Mouse (Mus musculus): Measurements from ENCODE around the gene Hyal2. TPM values are rescaled to one million over a fixed set of nuclear protein-coding genes. Genes with fewer than 3 reads are reported as not detected.
A peak's percentile ranks its signal among the peaks of the same experiment; 100 is the strongest.

Gene Hyal2
- 35.6 and 39.8 TPM in 2 replicates for polyA plus RNA-seq (2012; rRNA removed)

DNA sequence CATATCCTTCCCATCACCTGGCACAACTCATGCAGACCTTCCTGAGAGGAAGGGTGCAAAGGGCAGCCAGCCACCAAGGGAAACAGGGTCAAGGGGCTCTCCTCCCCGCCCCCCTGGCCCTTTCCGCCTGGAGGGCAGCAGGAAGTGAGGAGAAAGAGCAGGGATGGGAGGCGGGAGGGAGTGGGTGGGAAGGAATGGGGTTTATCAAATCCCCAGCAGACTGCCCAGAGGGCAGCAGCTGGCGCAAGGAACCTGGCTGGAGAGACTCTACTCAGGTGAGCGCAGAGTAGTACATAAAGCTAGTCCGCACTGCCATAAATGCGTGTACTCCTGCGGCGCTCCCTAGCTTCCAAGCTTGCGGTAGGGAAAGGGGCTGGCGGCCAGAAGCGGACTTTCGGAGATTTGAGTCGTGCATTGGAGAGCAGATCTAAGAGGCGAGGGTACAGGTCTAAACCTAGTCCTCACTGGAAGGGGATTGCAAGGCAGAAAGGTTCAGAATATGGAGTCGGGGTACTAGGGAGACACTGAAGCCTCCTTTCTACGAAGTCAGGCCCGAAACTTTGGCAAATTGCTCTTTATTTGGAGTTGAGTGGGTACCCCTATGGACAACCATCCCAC lies at the start of gene Hyal2:
Gene Hyal2 (plus strand): TSS at position 244 of the 618 bp plus-strand sequence.
- TF ChIP-seq CTCF (IDR thresholded peaks at IDR 0.05; ENCODE audit: borderline replicate concordance, control insufficient read depth, extremely low read depth, insufficient read depth, low read length, poor library complexity) (no peak), POLR2A (IDR thresholded peaks at IDR 0.05; ENCODE audit: control insufficient read depth, extremely low read depth, insufficient read depth, low read length, poor library complexity) (no peak)
- Histone ChIP-seq H3K4me3 (ENCODE audit: control insufficient read depth, insufficient read depth, low read length) (peak within 1 kb of the TSS; percentile 85), H3K27ac (ENCODE audit: control insufficient read depth, insufficient read depth, low read length) (no peak within 1 kb of the TSS), H3K36me3 (ENCODE audit: control insufficient read depth, insufficient read depth, low read length) (no peaks in the 10 kb centered on the region; the same call in 1 of the 2 replicates), H3K4me1 (replicated peaks; ENCODE audit: control insufficient read depth, insufficient read depth, low read length) (peaks cover 34% of the 10 kb centered on the region), H3K27me3 (ENCODE audit: control insufficient read depth, insufficient read depth, low read length) (no peaks in the 10 kb centered on the region)
- no peak for DNase-seq
- 81% methylated on average over 18 of the region's 18 CpGs for WGBS

- Histone ChIP-seq H3K4me1 (replicated peaks; ENCODE audit: control insufficient read depth, insufficient read depth, low read length) (peaks cover 17% of the 10 kb centered on the region), H3K27ac (ENCODE audit: control insufficient read depth, insufficient read depth, low read length) (no peak overlapping the region), H3K27me3 (ENCODE audit: control insufficient read depth, insufficient read depth, low read length) (no peaks in the 10 kb centered on the region), H3K36me3 (ENCODE audit: control insufficient read depth, insufficient read depth, low read length) (no peaks in the 10 kb centered on the region), H3K4me3 (ENCODE audit: control insufficient read depth, insufficient read depth, low read length) (no peak overlapping the region)
- TF ChIP-seq POLR2A (IDR thresholded peaks at IDR 0.05; ENCODE audit: control insufficient read depth, extremely low read depth, insufficient read depth, low read length, poor library complexity) (no peak), CTCF (IDR thresholded peaks at IDR 0.05; ENCODE audit: borderline replicate concordance, control insufficient read depth, extremely low read depth, insufficient read depth, low read length, poor library complexity) (no peak)
- DNase-seq, result no peak
- 90% methylated on average over 6 of the region's 6 CpGs for WGBS
Observed at GRCm38 (mm10) chr9:107520331-107520730, 47.4 kb upstream of the Hyal2 start.

GRCm38 (mm10) chr9:107521190-107521589 lies 46.6 kb upstream of the Hyal2 start:
- Histone ChIP-seq H3K4me3 (ENCODE audit: control insufficient read depth, insufficient read depth, low read length) (no peak overlapping the region), H3K4me1 (replicated peaks; ENCODE audit: control insufficient read depth, insufficient read depth, low read length) (peaks cover 18% of the 10 kb centered on the region), H3K27ac (ENCODE audit: control insufficient read depth, insufficient read depth, low read length) (peak overlapping the region; percentile 55), H3K27me3 (ENCODE audit: control insufficient read depth, insufficient read depth, low read length) (no peaks in the 10 kb centered on the region), H3K36me3 (ENCODE audit: control insufficient read depth, insufficient read depth, low read length) (no peaks in the 10 kb centered on the region)
- DNase-seq, result peak; percentile 64
- WGBS, result 4% methylated on average over 5 of the region's 5 CpGs
- no peak for TF ChIP-seq POLR2A (IDR thresholded peaks at IDR 0.05; ENCODE audit: control insufficient read depth, extremely low read depth, insufficient read depth, low read length, poor library complexity)
- no peak for TF ChIP-seq CTCF (IDR thresholded peaks at IDR 0.05; ENCODE audit: borderline replicate concordance, control insufficient read depth, extremely low read depth, insufficient read depth, low read length, poor library complexity)

GRCm38 (mm10) chr9:107521711-107522399 lies 45.9 kb upstream of the Hyal2 start:
- peak; percentile 68 for DNase-seq

GRCm38 (mm10) chr9:107522400-107522711 lies 45.4 kb upstream of the Hyal2 start:
- TF ChIP-seq CTCF (IDR thresholded peaks at IDR 0.05; ENCODE audit: borderline replicate concordance, control insufficient read depth, extremely low read depth, insufficient read depth, low read length, poor library complexity) (no peak), POLR2A (IDR thresholded peaks at IDR 0.05; ENCODE audit: control insufficient read depth, extremely low read depth, insufficient read depth, low read length, poor library complexity) (no peak)
- no peaks in the 10 kb centered on the region for H3K36me3 ChIP-seq (ENCODE audit: control insufficient read depth, insufficient read depth, low read length)
- no peak overlapping the region for H3K4me3 ChIP-seq (ENCODE audit: control insufficient read depth, insufficient read depth, low read length)
- H3K27ac ChIP-seq (ENCODE audit: control insufficient read depth, insufficient read depth, low read length), result no peak overlapping the region
- no peak for DNase-seq
- peaks cover 24% of the 10 kb centered on the region for H3K4me1 ChIP-seq (replicated peaks; ENCODE audit: control insufficient read depth, insufficient read depth, low read length)
- 35% methylated on average over 2 of the region's 2 CpGs for WGBS
- H3K27me3 ChIP-seq (ENCODE audit: control insufficient read depth, insufficient read depth, low read length), result no peaks in the 10 kb centered on the region

More at GRCm38 (mm10) chr9:107521711-107522399, 45.9 kb upstream of the Hyal2 start:
- WGBS, result 11% methylated on average over 25 of the region's 25 CpGs
- no peaks in the 10 kb centered on the region for H3K36me3 ChIP-seq (ENCODE audit: control insufficient read depth, insufficient read depth, low read length)
- H3K27me3 ChIP-seq (ENCODE audit: control insufficient read depth, insufficient read depth, low read length), result no peaks in the 10 kb centered on the region
- H3K27ac ChIP-seq (ENCODE audit: control insufficient read depth, insufficient read depth, low read length), result peak overlapping the region; percentile 55
- H3K4me1 ChIP-seq (replicated peaks; ENCODE audit: control insufficient read depth, insufficient read depth, low read length), result peaks cover 24% of the 10 kb centered on the region
- peak overlapping the region; percentile 29 for H3K4me3 ChIP-seq (ENCODE audit: control insufficient read depth, insufficient read depth, low read length)
- TF ChIP-seq POLR2A (IDR thresholded peaks at IDR 0.05; ENCODE audit: control insufficient read depth, extremely low read depth, insufficient read depth, low read length, poor library complexity) (no peak), CTCF (IDR thresholded peaks at IDR 0.05; ENCODE audit: borderline replicate concordance, control insufficient read depth, extremely low read depth, insufficient read depth, low read length, poor library complexity) (no peak)

DNA sequence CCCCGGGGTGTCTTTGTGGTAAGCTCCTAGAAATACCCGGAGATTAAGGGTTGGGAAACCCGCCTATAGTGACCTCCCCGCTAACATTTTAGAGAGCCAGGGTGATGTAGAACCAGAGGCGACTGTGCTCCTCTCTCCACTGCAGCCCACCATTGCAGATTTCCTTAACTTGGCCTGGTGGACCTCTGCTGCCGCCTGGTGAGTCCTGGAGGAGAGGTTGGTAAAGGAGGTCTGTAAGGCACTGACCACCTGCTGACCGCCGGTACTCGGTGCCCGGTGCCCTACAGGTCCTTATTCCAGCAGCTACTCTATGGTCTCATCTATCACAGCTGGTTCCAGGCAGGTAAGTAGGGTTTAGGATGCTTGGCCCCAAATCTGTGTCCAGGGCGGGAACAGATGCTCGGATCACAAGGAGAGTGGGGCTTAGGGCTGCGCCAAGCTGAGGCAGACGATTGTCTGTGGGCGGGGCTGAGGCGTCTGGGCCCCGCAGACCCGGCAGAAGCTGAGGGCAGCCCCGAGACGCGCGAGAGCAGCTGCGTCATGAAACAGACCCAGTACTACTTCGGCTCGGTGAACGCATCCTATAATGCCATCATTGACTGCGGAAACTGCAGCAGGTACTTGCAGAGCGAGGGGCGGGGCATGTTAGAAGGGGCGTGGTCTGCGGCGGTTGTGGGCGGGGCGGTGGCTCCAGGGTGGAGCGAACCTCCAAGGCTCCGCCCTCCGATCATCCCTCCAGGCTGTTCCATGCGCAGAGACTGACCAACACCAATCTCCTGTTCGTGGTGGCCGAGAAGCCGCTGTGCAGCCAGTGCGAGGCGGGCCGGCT lies 41.3 kb upstream of the Hyal2 start:
- WGBS, result 15% methylated on average over 44 of the region's 44 CpGs
- H3K4me1 ChIP-seq (replicated peaks; ENCODE audit: control insufficient read depth, insufficient read depth, low read length), result peaks cover 16% of the 10 kb centered on the region
- no peaks in the 10 kb centered on the region for H3K36me3 ChIP-seq (ENCODE audit: control insufficient read depth, insufficient read depth, low read length)
- no peaks in the 10 kb centered on the region for H3K27me3 ChIP-seq (ENCODE audit: control insufficient read depth, insufficient read depth, low read length)
- no peak for TF ChIP-seq CTCF (IDR thresholded peaks at IDR 0.05; ENCODE audit: borderline replicate concordance, control insufficient read depth, extremely low read depth, insufficient read depth, low read length, poor library complexity)
- TF ChIP-seq POLR2A (IDR thresholded peaks at IDR 0.05; ENCODE audit: control insufficient read depth, extremely low read depth, insufficient read depth, low read length, poor library complexity), result no peak
- H3K4me3 ChIP-seq (ENCODE audit: control insufficient read depth, insufficient read depth, low read length), result peak overlapping the region; percentile 15
- no peak overlapping the region for H3K27ac ChIP-seq (ENCODE audit: control insufficient read depth, insufficient read depth, low read length)
- DNase-seq, result peak; percentile 80

Data from thymus, adult 2 months (tissue).